Mouse (Mus musculus): Measurements from ENCODE around the gene Frmd4b. TPM values are rescaled to one million over a fixed set of nuclear protein-coding genes. Genes with fewer than 3 reads are reported as not detected.

Frmd4b gene
- polyA plus RNA-seq, 1 experiment from 2014 or later, result 11.1 TPM

- ATAC-seq (no peak), DNase-seq (ENCODE audit: low spot score) (peak; percentile 13)
- 41% methylated on average over 4 of the region's 4 CpGs for WGBS
- TF ChIP-seq EP300 (IDR thresholded peaks at IDR 0.05) (no peak), CTCF (IDR thresholded peaks at IDR 0.05) (no peak)
- no peaks in the 10 kb centered on the region for H3K27me3 ChIP-seq (replicated peaks; ENCODE audit: insufficient read depth, low read length)
- 0 out of 2 replicates have a peak, but pooled peaks cover 3% of the 10 kb centered on the region for H3K4me1 ChIP-seq (ENCODE audit: insufficient read depth, low read depth, low read length)
- H3K36me3 ChIP-seq (ENCODE audit: insufficient read depth, low read length), result no peaks in the 10 kb centered on the region
- no peaks in the 10 kb centered on the region for H3K9me3 ChIP-seq (ENCODE audit: low read length)
- no peak overlapping the region for H3K4me2 ChIP-seq (replicated peaks; ENCODE audit: low read depth, low read length)
- no peak overlapping the region for H3K9ac ChIP-seq (replicated peaks; ENCODE audit: low read depth)
- no peak overlapping the region for H3K4me3 ChIP-seq (ENCODE audit: low read depth, low read length)
- H3K27ac ChIP-seq (ENCODE audit: low read length), result no peak overlapping the region
These were observed 341.0 kb downstream of the Frmd4b start for GRCm38 (mm10) chr6:97276366-97276765.

DNA sequence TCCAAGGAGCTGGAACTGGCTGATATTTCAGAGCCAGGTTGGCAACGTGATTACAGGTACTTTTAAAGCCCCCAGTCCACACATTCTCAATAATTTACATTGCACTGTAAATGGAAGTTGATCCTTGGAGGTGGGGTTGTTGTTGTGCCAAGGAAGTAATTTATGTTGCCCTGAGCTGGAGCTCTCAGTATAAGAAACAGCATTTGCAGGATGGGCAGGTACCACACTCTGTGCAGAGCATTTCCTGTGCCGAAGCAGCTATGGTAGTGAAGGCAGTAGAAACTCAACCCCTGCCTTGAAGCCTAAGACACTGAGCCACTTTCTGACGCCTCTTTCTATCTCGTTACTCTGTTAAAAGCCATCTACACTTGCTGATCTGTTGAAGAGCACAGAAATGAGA is 341.6 kb downstream of the Frmd4b start:
- WGBS, result 55% methylated on average over 4 of the region's 4 CpGs
- Histone ChIP-seq H3K27ac (ENCODE audit: low read length) (no peak overlapping the region), H3K4me1 (ENCODE audit: insufficient read depth, low read depth, low read length) (0 out of 2 replicates have a peak, but pooled peaks cover 3% of the 10 kb centered on the region), H3K4me2 (replicated peaks; ENCODE audit: low read depth, low read length) (no peak overlapping the region), H3K9ac (replicated peaks; ENCODE audit: low read depth) (no peak overlapping the region), H3K4me3 (ENCODE audit: low read depth, low read length) (no peak overlapping the region), H3K9me3 (ENCODE audit: low read length) (no peaks in the 10 kb centered on the region), H3K36me3 (ENCODE audit: insufficient read depth, low read length) (no peaks in the 10 kb centered on the region), H3K27me3 (replicated peaks; ENCODE audit: insufficient read depth, low read length) (no peaks in the 10 kb centered on the region)
- TF ChIP-seq EP300 (IDR thresholded peaks at IDR 0.05) (no peak), CTCF (IDR thresholded peaks at IDR 0.05) (no peak)
- DNase-seq (ENCODE audit: low spot score), result no peak
- ATAC-seq, result no peak

DNA sequence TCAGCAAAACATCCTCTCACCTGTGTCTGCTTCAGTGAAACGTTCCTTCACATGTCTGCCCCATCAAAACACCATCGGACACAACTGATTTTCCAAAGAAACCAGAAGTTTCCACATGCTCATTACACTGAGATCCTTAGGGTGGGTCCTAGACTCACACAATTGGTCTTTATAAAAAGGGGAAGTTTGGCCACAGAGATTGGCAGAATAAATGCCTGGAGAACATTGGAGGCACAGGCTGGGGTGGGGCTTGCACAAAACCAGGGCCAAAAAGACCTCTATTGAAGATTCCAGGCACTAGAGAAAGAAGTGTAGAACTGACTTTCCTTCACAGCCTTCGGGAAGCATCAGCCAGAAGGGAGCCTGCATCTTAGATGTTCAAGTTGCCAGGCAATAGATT is 343.6 kb downstream of the Frmd4b start:
- DNase-seq (ENCODE audit: low spot score) (no peak), ATAC-seq (no peak)
- Histone ChIP-seq H3K4me2 (replicated peaks; ENCODE audit: low read depth, low read length) (no peak overlapping the region), H3K27me3 (replicated peaks; ENCODE audit: insufficient read depth, low read length) (no peaks in the 10 kb centered on the region), H3K4me1 (ENCODE audit: insufficient read depth, low read depth, low read length) (0 out of 2 replicates have a peak, but pooled peaks cover 3% of the 10 kb centered on the region), H3K4me3 (ENCODE audit: low read depth, low read length) (no peak overlapping the region), H3K9ac (replicated peaks; ENCODE audit: low read depth) (no peak overlapping the region), H3K9me3 (ENCODE audit: low read length) (no peaks in the 10 kb centered on the region), H3K36me3 (ENCODE audit: insufficient read depth, low read length) (no peaks in the 10 kb centered on the region), H3K27ac (ENCODE audit: low read length) (no peak overlapping the region)
- TF ChIP-seq CTCF (IDR thresholded peaks at IDR 0.05), result no peak
- TF ChIP-seq EP300 (IDR thresholded peaks at IDR 0.05), result no peak
- 73% methylated on average over 3 of the region's 3 CpGs for WGBS

GRCm38 (mm10) chr6:97273058-97273710 is 344.2 kb downstream of the Frmd4b start:
- ATAC-seq, result peak; percentile 65
- TF ChIP-seq EP300 (IDR thresholded peaks at IDR 0.05), result no peak
- Histone ChIP-seq H3K9ac (replicated peaks; ENCODE audit: low read depth) (no peak overlapping the region), H3K27me3 (replicated peaks; ENCODE audit: insufficient read depth, low read length) (no peaks in the 10 kb centered on the region), H3K4me3 (ENCODE audit: low read depth, low read length) (no peak overlapping the region), H3K4me2 (replicated peaks; ENCODE audit: low read depth, low read length) (no peak overlapping the region), H3K36me3 (ENCODE audit: insufficient read depth, low read length) (no peaks in the 10 kb centered on the region), H3K9me3 (ENCODE audit: low read length) (no peaks in the 10 kb centered on the region), H3K4me1 (ENCODE audit: insufficient read depth, low read depth, low read length) (0 out of 2 replicates have a peak, but pooled peaks cover 2% of the 10 kb centered on the region), H3K27ac (ENCODE audit: low read length) (no peak overlapping the region)
- 51% methylated on average over 16 of the region's 16 CpGs for WGBS
- peak; percentile 65 for DNase-seq (ENCODE audit: low spot score)

DNA sequence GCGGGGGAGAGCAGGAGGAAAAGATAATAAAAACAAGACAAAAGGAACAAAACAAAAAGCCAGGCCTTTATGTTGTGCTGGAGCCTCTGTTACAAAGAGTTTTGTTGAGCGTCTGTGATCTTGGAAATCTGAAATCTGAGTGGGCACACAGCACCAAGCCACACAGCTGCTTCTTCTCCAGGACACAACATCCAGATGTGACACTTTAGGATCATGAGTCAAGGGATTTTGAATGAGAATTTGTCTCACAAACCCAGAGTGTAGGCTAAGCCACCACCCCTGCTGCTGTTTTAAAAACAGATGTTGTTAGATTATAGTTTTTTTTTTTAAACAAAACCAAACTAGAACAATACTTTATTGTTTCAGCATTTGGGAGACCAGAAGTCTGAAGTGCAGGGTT is 345.0 kb downstream of the Frmd4b start:
- Histone ChIP-seq H3K9me3 (ENCODE audit: low read length) (no peaks in the 10 kb centered on the region), H3K4me1 (ENCODE audit: insufficient read depth, low read depth, low read length) (no peaks in the 10 kb centered on the region), H3K4me2 (replicated peaks; ENCODE audit: low read depth, low read length) (no peak overlapping the region), H3K27ac (ENCODE audit: low read length) (peak overlapping the region; percentile 57; the same call in 1 of the 2 replicates), H3K36me3 (ENCODE audit: insufficient read depth, low read length) (no peaks in the 10 kb centered on the region), H3K9ac (replicated peaks; ENCODE audit: low read depth) (no peak overlapping the region), H3K4me3 (ENCODE audit: low read depth, low read length) (no peak overlapping the region), H3K27me3 (replicated peaks; ENCODE audit: insufficient read depth, low read length) (no peaks in the 10 kb centered on the region)
- WGBS, result 48% methylated on average over 2 of the region's 2 CpGs
- peak; percentile 82 for DNase-seq (ENCODE audit: low spot score)
- TF ChIP-seq CTCF (IDR thresholded peaks at IDR 0.05) (no peak), EP300 (IDR thresholded peaks at IDR 0.05) (peak; percentile 56)
- ATAC-seq, result peak; percentile 86

GRCm38 (mm10) chr6:97269596-97269995 is 347.7 kb downstream of the Frmd4b start:
- H3K4me1 ChIP-seq (ENCODE audit: insufficient read depth, low read depth, low read length), result no peaks in the 10 kb centered on the region
- TF ChIP-seq CTCF (IDR thresholded peaks at IDR 0.05) (no peak), EP300 (IDR thresholded peaks at IDR 0.05) (no peak)
- H3K36me3 ChIP-seq (ENCODE audit: insufficient read depth, low read length), result no peaks in the 10 kb centered on the region
- no peak overlapping the region for H3K4me3 ChIP-seq (ENCODE audit: low read depth, low read length)
- no peaks in the 10 kb centered on the region for H3K9me3 ChIP-seq (ENCODE audit: low read length)
- H3K9ac ChIP-seq (replicated peaks; ENCODE audit: low read depth), result no peak overlapping the region
- no peak for ATAC-seq
- no peak overlapping the region for H3K27ac ChIP-seq (ENCODE audit: low read length)
- DNase-seq (ENCODE audit: low spot score), result no peak
- H3K4me2 ChIP-seq (replicated peaks; ENCODE audit: low read depth, low read length), result no peak overlapping the region
- 76% methylated on average over 11 of the region's 11 CpGs for WGBS
- H3K27me3 ChIP-seq (replicated peaks; ENCODE audit: insufficient read depth, low read length), result no peaks in the 10 kb centered on the region

Measured in lung, postnatal 0 days (tissue).